Mouse (Mus musculus): ENCODE results near the gene Nat8f1. TPM values are rescaled to one million over a fixed set of nuclear protein-coding genes. Genes with fewer than 3 reads are reported as not detected.

The Nat8f1 gene
- polyA plus RNA-seq, 2 experiments = 7.0 to 7.7 TPM

DNA sequence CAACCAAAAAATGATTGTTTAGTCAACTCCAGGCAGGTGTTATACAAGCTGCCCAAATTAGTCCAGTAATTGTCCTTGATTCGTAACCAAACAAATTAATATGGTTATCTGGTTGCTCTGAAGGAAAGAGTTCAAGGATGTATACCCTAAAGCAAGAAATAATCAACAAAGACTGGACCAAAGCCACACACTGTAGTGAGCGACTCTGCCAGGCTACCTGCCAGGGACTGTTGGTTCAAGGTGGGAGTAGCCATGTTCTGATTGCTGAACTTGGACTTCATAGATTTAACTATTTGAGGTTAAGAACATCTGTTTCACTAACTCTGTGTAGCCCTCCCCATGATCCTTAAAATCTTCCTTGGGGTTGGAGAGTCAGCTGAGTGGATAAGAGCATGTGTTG is 52.4 kb downstream of the Nat8f1 start:
- DNase-seq (ENCODE audit: low spot score) (no peak), ATAC-seq (ENCODE audit: low FRiP score, low read depth) (no peak)
- H3K4me3 ChIP-seq (replicated peaks; ENCODE audit: low read length) = no peak overlapping the region
- no peak for TF ChIP-seq POLR2A (IDR thresholded peaks at IDR 0.05; ENCODE audit: borderline replicate concordance, extremely low read depth, insufficient read depth, insufficient read length)
- H3K9me3 ChIP-seq (ENCODE audit: control insufficient read depth, low read length) = no peaks in the 10 kb centered on the region
- H3K36me3 ChIP-seq (ENCODE audit: control insufficient read depth, insufficient read depth, low read length) = no peaks in the 10 kb centered on the region
- no peaks in the 10 kb centered on the region for H3K27me3 ChIP-seq (ENCODE audit: control insufficient read depth, insufficient read depth, low read length)
- no peaks in the 10 kb centered on the region for H3K4me1 ChIP-seq (ENCODE audit: control insufficient read depth, insufficient read depth, low read length)
- H3K4me2 ChIP-seq (replicated peaks; ENCODE audit: low read depth, low read length, severe bottlenecking) = no peak overlapping the region
- H3K9ac ChIP-seq (ENCODE audit: low read depth, low read length, severe bottlenecking) = no peak overlapping the region
- WGBS = 89% methylated on average over 2 of the region's 2 CpGs
- no peak overlapping the region for H3K27ac ChIP-seq (replicated peaks; ENCODE audit: low read depth, low read length)

GRCm38 (mm10) chr6:85862565-85862964 is 52.9 kb downstream of the Nat8f1 start:
- no peak overlapping the region for H3K27ac ChIP-seq (replicated peaks; ENCODE audit: low read depth, low read length)
- 77% methylated on average over 3 of the region's 3 CpGs for WGBS
- no peaks in the 10 kb centered on the region for H3K9me3 ChIP-seq (ENCODE audit: control insufficient read depth, low read length)
- no peaks in the 10 kb centered on the region for H3K4me1 ChIP-seq (ENCODE audit: control insufficient read depth, insufficient read depth, low read length)
- ATAC-seq (ENCODE audit: low FRiP score, low read depth) (no peak), DNase-seq (ENCODE audit: low spot score) (no peak)
- no peak overlapping the region for H3K9ac ChIP-seq (ENCODE audit: low read depth, low read length, severe bottlenecking)
- no peaks in the 10 kb centered on the region for H3K36me3 ChIP-seq (ENCODE audit: control insufficient read depth, insufficient read depth, low read length)
- H3K27me3 ChIP-seq (ENCODE audit: control insufficient read depth, insufficient read depth, low read length) = no peaks in the 10 kb centered on the region
- H3K4me3 ChIP-seq (replicated peaks; ENCODE audit: low read length) = no peak overlapping the region
- no peak for TF ChIP-seq POLR2A (IDR thresholded peaks at IDR 0.05; ENCODE audit: borderline replicate concordance, extremely low read depth, insufficient read depth, insufficient read length)
- H3K4me2 ChIP-seq (replicated peaks; ENCODE audit: low read depth, low read length, severe bottlenecking) = no peak overlapping the region

GRCm38 (mm10) chr6:85861247-85861646 is 54.2 kb downstream of the Nat8f1 start:
- Histone ChIP-seq H3K27ac (replicated peaks; ENCODE audit: low read depth, low read length) (no peak overlapping the region), H3K4me3 (replicated peaks; ENCODE audit: low read length) (no peak overlapping the region), H3K36me3 (ENCODE audit: control insufficient read depth, insufficient read depth, low read length) (no peaks in the 10 kb centered on the region), H3K4me2 (replicated peaks; ENCODE audit: low read depth, low read length, severe bottlenecking) (no peak overlapping the region), H3K27me3 (ENCODE audit: control insufficient read depth, insufficient read depth, low read length) (no peaks in the 10 kb centered on the region), H3K4me1 (ENCODE audit: control insufficient read depth, insufficient read depth, low read length) (no peaks in the 10 kb centered on the region), H3K9ac (ENCODE audit: low read depth, low read length, severe bottlenecking) (no peak overlapping the region), H3K9me3 (ENCODE audit: control insufficient read depth, low read length) (no peaks in the 10 kb centered on the region)
- no peak for TF ChIP-seq POLR2A (IDR thresholded peaks at IDR 0.05; ENCODE audit: borderline replicate concordance, extremely low read depth, insufficient read depth, insufficient read length)
- ATAC-seq (ENCODE audit: low FRiP score, low read depth) = no peak
- no peak for DNase-seq (ENCODE audit: low spot score)
- WGBS = 83% methylated on average over 3 of the region's 3 CpGs

Other genes starting within 250 kb of the Nat8f1 start
- gene Nat8f7, start 202.5 kb downstream of the Nat8f1 start, polyA plus RNA-seq (2012; rRNA removed) = 0.04 and 0.15 TPM in 2 replicates
- gene Nat8f7, start 202.5 kb downstream of the Nat8f1 start, polyA plus RNA-seq (2014; fragmentation: Nextera tagmentation; extraction: Ambion mirVana) = not detected in 2 replicates
- gene Nat8f3, start 149.9 kb downstream of the Nat8f1 start, polyA plus RNA-seq (2012; rRNA removed) = 0.08 TPM in 1 of 2 replicates, not detected in the other
- gene Nat8f3, start 149.9 kb downstream of the Nat8f1 start, polyA plus RNA-seq (2014; fragmentation: Nextera tagmentation; extraction: Ambion mirVana) = not detected in 2 replicates
- gene Nat8f6, start 94.7 kb downstream of the Nat8f1 start, polyA plus RNA-seq (2012; rRNA removed) = 0.08 and 0.10 TPM in 2 replicates
- not detected in 2 replicates for gene Nat8f6, start 94.7 kb downstream of the Nat8f1 start, polyA plus RNA-seq (2014; fragmentation: Nextera tagmentation; extraction: Ambion mirVana)
- gene Nat8f5, start 94.7 kb downstream of the Nat8f1 start, polyA plus RNA-seq (2012; rRNA removed) = 0.18 TPM in 1 of 2 replicates, not detected in the other
- gene Nat8f5, start 94.7 kb downstream of the Nat8f1 start, polyA plus RNA-seq (2014; fragmentation: Nextera tagmentation; extraction: Ambion mirVana) = not detected in 2 replicates
- 0.10 TPM in 1 of 2 replicates, not detected in the other for gene Nat8, start 83.6 kb downstream of the Nat8f1 start, polyA plus RNA-seq (2012; rRNA removed)
- gene Nat8, start 83.6 kb downstream of the Nat8f1 start, polyA plus RNA-seq (2014; fragmentation: Nextera tagmentation; extraction: Ambion mirVana) = 0.18 TPM in 1 of 2 replicates, not detected in the other
- gene Nat8f2, start 46.5 kb downstream of the Nat8f1 start, polyA plus RNA-seq (2012; rRNA removed) = 0.06 TPM in 1 of 2 replicates, not detected in the other
- gene Nat8f2, start 46.5 kb downstream of the Nat8f1 start, polyA plus RNA-seq (2014; fragmentation: Nextera tagmentation; extraction: Ambion mirVana) = not detected in 2 replicates
- gene Nat8f4, start 10.8 kb downstream of the Nat8f1 start, polyA plus RNA-seq (2012; rRNA removed) = 1.7 TPM in 2 replicates
- gene Nat8f4, start 10.8 kb downstream of the Nat8f1 start, polyA plus RNA-seq (2014; fragmentation: Nextera tagmentation; extraction: Ambion mirVana) = 1.9 and 2.0 TPM in 2 replicates
- 27.2 and 30.1 TPM in 2 replicates for gene Tprkb, start 3.8 kb downstream of the Nat8f1 start, polyA plus RNA-seq (2012; rRNA removed)
- gene Tprkb, start 3.8 kb downstream of the Nat8f1 start, polyA plus RNA-seq (2014; fragmentation: Nextera tagmentation; extraction: Ambion mirVana) = 25.8 and 31.5 TPM in 2 replicates
- gene Dusp11, start 46.0 kb upstream of the Nat8f1 start, polyA plus RNA-seq (2012; rRNA removed) = 115 and 130 TPM in 2 replicates
- gene Dusp11, start 46.0 kb upstream of the Nat8f1 start, polyA plus RNA-seq (2014; fragmentation: Nextera tagmentation; extraction: Ambion mirVana) = 46.3 and 56.4 TPM in 2 replicates
- gene Figla, start 100.5 kb upstream of the Nat8f1 start, polyA plus RNA-seq (2012; rRNA removed) = not detected in 2 replicates
- gene Figla, start 100.5 kb upstream of the Nat8f1 start, polyA plus RNA-seq (2014; fragmentation: Nextera tagmentation; extraction: Ambion mirVana) = not detected in 2 replicates
- 2.3 and 2.6 TPM in 2 replicates for gene Add2, start 113.0 kb upstream of the Nat8f1 start, polyA plus RNA-seq (2012; rRNA removed)
- gene Add2, start 113.0 kb upstream of the Nat8f1 start, polyA plus RNA-seq (2014; fragmentation: Nextera tagmentation; extraction: Ambion mirVana) = 1.4 and 2.6 TPM in 2 replicates

Measured in limb, embryonic 14.5 days (tissue).